Mouse (Mus musculus): ENCODE results near the gene Lsm14b. TPM values are rescaled to one million over a fixed set of nuclear protein-coding genes. Genes with fewer than 3 reads are reported as not detected.

Gene Lsm14b
- total RNA-seq (2012; rRNA removed) (33.9 and 34.2 TPM in 2 replicates), polyA plus RNA-seq (2012; ENCODE audit: insufficient read depth in 1 of 2, insufficient read length in 2 of 2, low read depth in 1 of 2, low replicate concordance in 2 of 2, missing spikeins in 1 of 2) (10 to 100 TPM in 1 of 2 experiments, not detected in 1; 44.4 TPM)

DNA sequence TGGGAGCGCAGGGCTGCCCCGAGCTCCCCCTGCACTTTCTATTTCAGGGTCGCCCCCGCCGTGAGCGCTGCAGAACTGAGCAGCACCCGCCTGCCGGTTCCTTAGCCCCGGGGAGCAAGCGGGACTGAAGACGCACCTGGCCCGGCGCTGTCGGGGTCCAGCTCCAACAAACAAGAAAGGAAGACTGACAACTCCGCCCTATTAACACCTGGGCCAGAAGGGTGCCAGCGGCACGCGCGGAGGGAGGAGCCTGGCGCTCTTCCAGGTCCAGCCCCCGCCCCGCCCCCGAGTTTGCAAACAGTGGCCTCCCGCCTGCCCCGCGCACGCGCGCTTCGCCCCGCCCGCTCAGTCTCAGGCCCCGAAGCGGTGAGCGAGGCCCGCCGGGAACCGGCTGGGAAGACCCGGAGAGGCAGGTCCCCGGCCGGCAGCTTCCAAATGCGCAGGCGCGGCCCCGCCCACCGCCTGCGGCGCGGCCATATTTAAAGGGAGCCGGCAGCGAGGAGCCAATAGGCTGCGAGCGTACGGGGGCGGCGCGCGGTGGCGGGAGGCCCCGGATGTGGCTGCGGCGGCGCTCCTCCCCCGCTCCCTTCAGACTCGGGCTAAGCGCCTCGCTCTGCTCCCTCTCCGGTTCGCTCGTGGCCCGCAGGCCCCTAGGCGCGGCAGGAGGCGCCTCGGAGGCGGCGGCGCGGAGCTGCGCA lies at the start of gene Lsm14b:
Gene Lsm14b, plus strand, starts transcription at position 587 of the 698 bp plus-strand sequence.
- peaks cover 32% of the 10 kb centered on the region for H3K79me2 ChIP-seq (ENCODE audit: control insufficient read depth, insufficient read depth, low read length, poor library complexity)
- peak; percentile 98 for DNase-seq (ENCODE audit: low read depth, low spot score)
- H3K27ac ChIP-seq (ENCODE audit: control insufficient read depth, low read depth, low read length): peak within 1 kb of the TSS; percentile 55
- no peaks in the 10 kb centered on the region for H3K9me3 ChIP-seq (replicated peaks; ENCODE audit: insufficient read depth, low read length)
- H3K4me1 ChIP-seq (ENCODE audit: control insufficient read depth in 1 of 2, insufficient read depth in 2 of 2, low read length in 2 of 2): peaks cover 3 to 16% of the 10 kb centered on the region in 2 experiments
- peak within 1 kb of the TSS; percentile 80 to 88 for H3K4me3 ChIP-seq (ENCODE audit: control insufficient read depth in 1 of 2, insufficient read depth in 1 of 2, low read depth in 2 of 2, low read length in 2 of 2)
- peaks cover 3 to 13% of the 10 kb centered on the region in 2 experiments; a peak in 2 of 4 replicates for H3K36me3 ChIP-seq (ENCODE audit: control insufficient read depth in 1 of 2, insufficient read depth in 2 of 2, low read length in 2 of 2)
- peak within 1 kb of the TSS; percentile 79 for H3K9ac ChIP-seq (ENCODE audit: control insufficient read depth, low read depth, low read length, poor library complexity, severe bottlenecking)
- H3K27me3 ChIP-seq (ENCODE audit: control insufficient read depth in 1 of 2, insufficient read depth in 2 of 2, low read length in 2 of 2): peaks cover 2 to 9% of the 10 kb centered on the region in 2 experiments; a peak in 3 of 4 replicates
- TF ChIP-seq MEF2A (IDR thresholded peaks at IDR 0.05; ENCODE audit: extremely low read depth, insufficient replicate concordance, low read depth, low read length, poor library complexity, severe bottlenecking): no peak
- no peak for TF ChIP-seq RAD21 (IDR thresholded peaks at IDR 0.05; ENCODE audit: low read depth, low read length)
- peak; percentile 99 for TF ChIP-seq BHLHE40 (IDR thresholded peaks at IDR 0.05; ENCODE audit: borderline replicate concordance, low read depth, low read length)
- no peak for TF ChIP-seq CHD2 (IDR thresholded peaks at IDR 0.05; ENCODE audit: low read length)
- 0 out of 2 replicates have a peak, but pooled peaks have one; percentile 62 for TF ChIP-seq ZMIZ1 (IDR thresholded peaks at IDR 0.05; ENCODE audit: low read depth, low read length)
- peak; percentile 84 for TF ChIP-seq NELFE (IDR thresholded peaks at IDR 0.05; ENCODE audit: low read depth, low read length)
- no peak for TF ChIP-seq ZC3H11A (IDR thresholded peaks at IDR 0.05; ENCODE audit: low read depth, low read length)
- TF ChIP-seq GATA1 (IDR thresholded peaks at IDR 0.05; ENCODE audit: low read depth, low read length): no peak
- TF ChIP-seq RCOR1 (IDR thresholded peaks at IDR 0.05; ENCODE audit: low read depth, low read length): no peak
- peak; percentile 80 for TF ChIP-seq SIN3A (IDR thresholded peaks at IDR 0.05; ENCODE audit: low read length)
- no peak; the same call in 1 of the 2 replicates for TF ChIP-seq KAT2A (conservative IDR thresholded peaks at IDR 0.05; ENCODE audit: low read depth, low read length)
- no peak for TF ChIP-seq GABPA (IDR thresholded peaks at IDR 0.05; ENCODE audit: low read depth, low read length)
- TF ChIP-seq ZKSCAN1 (IDR thresholded peaks at IDR 0.05; ENCODE audit: low read depth, low read length): no peak
- no peak for TF ChIP-seq MAFK (IDR thresholded peaks at IDR 0.05; ENCODE audit: borderline replicate concordance, low read depth, low read length)
- TF ChIP-seq ELF1 (IDR thresholded peaks at IDR 0.05; ENCODE audit: low read depth, low read length): peak; percentile 66
- TF ChIP-seq TAL1 (IDR thresholded peaks at IDR 0.05; ENCODE audit: low read length): no peak
- peak; percentile 46 for TF ChIP-seq TCF12 (IDR thresholded peaks at IDR 0.05; ENCODE audit: low read depth, low read length)
- TF ChIP-seq TBP (IDR thresholded peaks at IDR 0.05; ENCODE audit: low read depth, low read length): peak; percentile 52; the same call in 1 of the 2 replicates
- peak; percentile 58 to 80; a peak in 2 of 4 replicates for TF ChIP-seq POLR2A (IDR thresholded peaks at IDR 0.05; ENCODE audit: control insufficient read depth in 1 of 2, insufficient read depth in 1 of 2, low read depth in 1 of 2, low read length in 2 of 2, poor library complexity in 1 of 2)
- TF ChIP-seq E2F4 (IDR thresholded peaks at IDR 0.05; ENCODE audit: borderline replicate concordance, low read depth, low read length): no peak; the same call in 1 of the 2 replicates
- peak; percentile 53; the same call in 1 of the 2 replicates for TF ChIP-seq ETS1 (IDR thresholded peaks at IDR 0.05; ENCODE audit: low read depth, low read length)
- no peak for TF ChIP-seq JUND (IDR thresholded peaks at IDR 0.05; ENCODE audit: low read depth, low read length)
- TF ChIP-seq MYC (IDR thresholded peaks at IDR 0.05; ENCODE audit: low read depth, low read length): no peak
- TF ChIP-seq USF1 (IDR thresholded peaks at IDR 0.05; ENCODE audit: low read depth, low read length): no peak
- TF ChIP-seq MAX (IDR thresholded peaks at IDR 0.05; ENCODE audit: low read length): no peak
- no peak for TF ChIP-seq CTCF (IDR thresholded peaks at IDR 0.05 in 2 of 3, conservative IDR thresholded peaks at IDR 0.05 in 1 of 3; ENCODE audit: control insufficient read depth in 1 of 3, insufficient read depth in 1 of 3, low read depth in 2 of 3, low read length in 3 of 3, poor library complexity in 1 of 3, severe bottlenecking in 1 of 3)
- no peak for TF ChIP-seq MYB (IDR thresholded peaks at IDR 0.05; ENCODE audit: low read depth, low read length)
- TF ChIP-seq NRF1 (IDR thresholded peaks at IDR 0.05; ENCODE audit: insufficient read depth, low read depth, low read length, poor library complexity, severe bottlenecking): peak; percentile 90
- TF ChIP-seq POLR2AphosphoS2 (IDR thresholded peaks at IDR 0.05; ENCODE audit: low read length): peak; percentile 60; the same call in 1 of the 2 replicates
- peak; percentile 27; the same call in 1 of the 2 replicates for TF ChIP-seq MAZ (IDR thresholded peaks at IDR 0.05; ENCODE audit: low read depth, low read length)
- TF ChIP-seq EP300 (IDR thresholded peaks at IDR 0.05; ENCODE audit: low read depth in 1 of 2, low read length in 2 of 2): no peak
- no peak for TF ChIP-seq POLR2AphosphoS5 (IDR thresholded peaks at IDR 0.05; ENCODE audit: borderline replicate concordance, low read depth, low read length)
- peak; percentile 78 for TF ChIP-seq HCFC1 (IDR thresholded peaks at IDR 0.05; ENCODE audit: low read depth, low read length)
- no peak for TF ChIP-seq SMC3 (IDR thresholded peaks at IDR 0.05; ENCODE audit: low read depth, low read length)
- no peak for TF ChIP-seq UBTF (IDR thresholded peaks at IDR 0.05; ENCODE audit: borderline replicate concordance, insufficient read depth, low read depth, low read length)
